Mouse (Mus musculus) hindbrain, embryonic 16.5 days (tissue): ENCODE results near the gene Zfp326. TPM values are rescaled to one million over a fixed set of nuclear protein-coding genes. Genes with fewer than 3 reads are reported as not detected.

Experiments used
- ATAC-seq: fragments of 200-750 bp; cut with Nextera tagmentation; 2 replicates; pipeline ENCODE4 v1.8.0; 2017; ENCODE audit warnings: moderate TSS enrichment, moderate library complexity
- H3K27ac ChIP-seq: fragments of 300-500 bp; sonication (generic); 2 replicates; pipeline ENCODE4 v1.5.1; 2014; ENCODE audit warnings: low read depth, mild to moderate bottlenecking, control low read depth, low read length, moderate library complexity
- H3K27me3 ChIP-seq: fragments of 300-500 bp; sonication (generic); replicated peaks from 2 replicates; pipeline ENCODE4 v1.6.1; 2014; ENCODE audit warnings: low read length; ENCODE audit not compliant: control insufficient read depth, insufficient read depth
- H3K36me3 ChIP-seq: fragments of 300-500 bp; sonication (generic); 2 replicates; pipeline ENCODE4 v1.6.1; 2014; ENCODE audit warnings: mild to moderate bottlenecking, low read length, moderate library complexity, mixed read lengths; ENCODE audit not compliant: control insufficient read depth, insufficient read depth
- H3K4me1 ChIP-seq: fragments of 300-500 bp; sonication (generic); 2 replicates; pipeline ENCODE4 v1.6.1; 2014; ENCODE audit warnings: low read depth, low read length; ENCODE audit not compliant: control insufficient read depth, insufficient read depth
- H3K4me2 ChIP-seq: fragments of 300-500 bp; sonication (generic); 2 replicates; pipeline ENCODE4 v1.6.1; 2014; ENCODE audit warnings: mild to moderate bottlenecking, low read length, control low read depth, moderate library complexity
- H3K4me3 ChIP-seq: fragments of 300-500 bp; sonication (generic); 2 replicates; pipeline ENCODE4 v1.5.1; 2014; ENCODE audit warnings: mild to moderate bottlenecking, low read length, control low read depth, moderate library complexity
- H3K9ac ChIP-seq: fragments of 300-500 bp; sonication (generic); 2 replicates; pipeline ENCODE4 v1.6.1; 2014; ENCODE audit warnings: low read depth, mild to moderate bottlenecking, control low read depth, low read length, moderate library complexity
- H3K9me3 ChIP-seq: fragments of 300-500 bp; sonication (generic); 2 replicates; pipeline ENCODE4 v1.6.1; 2014; ENCODE audit warnings: mild to moderate bottlenecking, low read length, moderate library complexity; ENCODE audit not compliant: control insufficient read depth
- WGBS: fragments of 180-500 bp; shearing (Covaris S2); extraction: QIAGEN DNeasy Blood & Tissue Kit; methylation state at CpG from one replicate; pipeline ENCODE4 v1.1.7; 2014; 5-methylcytosine and 5-hydroxymethylcytosine counted together
- polyA plus RNA-seq: library from polyadenylated mRNA; unstranded; fragments of >200 nt; fragmentation: Nextera tagmentation; extraction: Ambion mirVana; gene quantifications from 2 replicates; pipeline ENCODE4 v1.2.1, GENCODE M21; 2015

Zfp326 gene
- polyA plus RNA-seq, 1 experiment from 2014 or later, result 39.7 TPM

- no peak overlapping the region for H3K4me3 ChIP-seq
- no peak overlapping the region for H3K9ac ChIP-seq
- no peaks in the 10 kb centered on the region for H3K27me3 ChIP-seq
- no peaks in the 10 kb centered on the region for H3K36me3 ChIP-seq
- no peak overlapping the region for H3K27ac ChIP-seq
- WGBS, result 88% methylated on average over 10 of the region's 10 CpGs
- no peaks in the 10 kb centered on the region for H3K9me3 ChIP-seq
- H3K4me2 ChIP-seq, result no peak overlapping the region
- no peak for ATAC-seq
- no peaks in the 10 kb centered on the region for H3K4me1 ChIP-seq
Measured at GRCm38 (mm10) chr5:105844044-105844753, 32.2 kb upstream of the Zfp326 start.

DNA sequence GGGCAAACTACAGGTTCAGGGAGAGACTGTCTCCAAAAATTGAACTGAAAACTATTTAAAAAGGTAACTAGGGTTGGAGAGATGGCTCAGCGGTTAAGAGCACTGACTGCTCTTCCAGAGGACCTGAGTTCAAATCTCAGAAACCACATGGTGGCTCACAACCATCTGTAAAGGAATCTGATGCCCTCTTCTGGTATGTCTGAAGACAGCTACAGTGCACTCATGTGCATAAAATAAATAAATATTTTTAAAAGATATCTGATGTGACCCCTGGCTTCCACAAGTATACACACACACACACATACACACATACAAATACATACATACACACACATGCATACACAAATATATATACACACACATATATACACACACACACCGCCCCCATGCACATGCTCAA is 31.3 kb upstream of the Zfp326 start:
- no peak overlapping the region for H3K4me3 ChIP-seq
- H3K27ac ChIP-seq, result no peak overlapping the region
- 92% methylated on average over 2 of the region's 2 CpGs for WGBS
- H3K9ac ChIP-seq, result no peak overlapping the region
- no peak for ATAC-seq
- H3K4me1 ChIP-seq, result no peaks in the 10 kb centered on the region
- H3K36me3 ChIP-seq, result no peaks in the 10 kb centered on the region
- no peak overlapping the region for H3K4me2 ChIP-seq
- no peaks in the 10 kb centered on the region for H3K9me3 ChIP-seq
- H3K27me3 ChIP-seq, result no peaks in the 10 kb centered on the region

GRCm38 (mm10) chr5:105847726-105848125 is 28.6 kb upstream of the Zfp326 start:
- H3K27me3 ChIP-seq, result no peaks in the 10 kb centered on the region
- no peak for ATAC-seq
- H3K4me2 ChIP-seq, result no peak overlapping the region
- no peaks in the 10 kb centered on the region for H3K4me1 ChIP-seq
- no peak overlapping the region for H3K4me3 ChIP-seq
- H3K27ac ChIP-seq, result no peak overlapping the region
- 79% methylated on average over 8 of the region's 8 CpGs for WGBS
- no peak overlapping the region for H3K9ac ChIP-seq
- no peaks in the 10 kb centered on the region for H3K9me3 ChIP-seq
- no peaks in the 10 kb centered on the region for H3K36me3 ChIP-seq

DNA sequence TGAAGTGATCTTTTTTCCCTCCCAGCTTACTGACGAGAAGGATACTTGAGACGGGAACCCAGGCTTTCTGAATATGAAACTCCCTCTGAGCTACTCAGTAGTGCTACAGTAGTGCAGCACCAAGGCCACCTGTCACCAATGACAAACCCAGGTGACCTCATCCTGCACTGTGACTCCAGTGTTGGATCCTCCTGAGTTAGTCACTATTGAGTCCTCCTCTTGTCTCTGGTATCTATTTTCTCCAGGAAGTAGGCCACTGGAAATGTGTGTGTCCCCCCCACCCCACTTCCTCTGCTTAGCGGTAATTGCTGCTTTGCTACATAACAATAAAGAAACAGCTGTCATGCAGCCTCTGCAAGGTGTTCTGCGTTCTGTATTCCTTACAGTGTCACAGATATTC is 27.1 kb upstream of the Zfp326 start:
- no peaks in the 10 kb centered on the region for H3K4me1 ChIP-seq
- no peak overlapping the region for H3K4me3 ChIP-seq
- H3K9me3 ChIP-seq, result no peaks in the 10 kb centered on the region
- 70% methylated on average over 4 of the region's 4 CpGs for WGBS
- H3K9ac ChIP-seq, result no peak overlapping the region
- no peaks in the 10 kb centered on the region for H3K27me3 ChIP-seq
- no peaks in the 10 kb centered on the region for H3K36me3 ChIP-seq
- H3K27ac ChIP-seq, result no peak overlapping the region
- ATAC-seq, result no peak
- no peak overlapping the region for H3K4me2 ChIP-seq

DNA sequence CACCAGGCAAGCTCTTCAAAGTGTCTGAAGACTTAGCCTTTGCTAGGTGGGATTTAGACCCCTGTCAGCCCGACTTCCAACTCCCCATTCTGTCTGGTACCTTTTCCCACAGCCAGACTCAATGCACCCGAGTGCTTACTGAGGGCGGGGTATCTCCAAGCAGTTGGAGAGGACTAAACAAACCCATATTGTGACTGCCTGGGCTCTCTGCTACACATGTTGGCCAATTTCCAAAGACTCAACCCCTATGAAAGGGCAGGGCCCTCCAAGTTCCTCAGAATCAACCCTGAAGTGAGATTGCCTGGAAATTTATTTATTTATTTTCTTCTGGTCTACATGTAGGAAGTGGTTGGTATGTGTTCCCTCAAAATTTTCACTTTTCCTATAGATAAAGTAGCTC is 26.7 kb upstream of the Zfp326 start:
- Histone ChIP-seq H3K9me3 (no peaks in the 10 kb centered on the region), H3K9ac (no peak overlapping the region), H3K4me3 (no peak overlapping the region), H3K4me1 (no peaks in the 10 kb centered on the region), H3K27me3 (no peaks in the 10 kb centered on the region), H3K36me3 (no peaks in the 10 kb centered on the region), H3K4me2 (no peak overlapping the region), H3K27ac (no peak overlapping the region)
- 55% methylated on average over 3 of the region's 3 CpGs for WGBS
- no peak for ATAC-seq

GRCm38 (mm10) chr5:105853271-105853670 is 23.1 kb upstream of the Zfp326 start:
- no peaks in the 10 kb centered on the region for H3K9me3 ChIP-seq
- H3K4me2 ChIP-seq, result no peak overlapping the region
- WGBS, result 88% methylated on average over 9 of the region's 9 CpGs
- no peak for ATAC-seq
- no peak overlapping the region for H3K27ac ChIP-seq
- no peaks in the 10 kb centered on the region for H3K4me1 ChIP-seq
- no peaks in the 10 kb centered on the region for H3K36me3 ChIP-seq
- H3K4me3 ChIP-seq, result no peak overlapping the region
- no peak overlapping the region for H3K9ac ChIP-seq
- no peaks in the 10 kb centered on the region for H3K27me3 ChIP-seq

DNA sequence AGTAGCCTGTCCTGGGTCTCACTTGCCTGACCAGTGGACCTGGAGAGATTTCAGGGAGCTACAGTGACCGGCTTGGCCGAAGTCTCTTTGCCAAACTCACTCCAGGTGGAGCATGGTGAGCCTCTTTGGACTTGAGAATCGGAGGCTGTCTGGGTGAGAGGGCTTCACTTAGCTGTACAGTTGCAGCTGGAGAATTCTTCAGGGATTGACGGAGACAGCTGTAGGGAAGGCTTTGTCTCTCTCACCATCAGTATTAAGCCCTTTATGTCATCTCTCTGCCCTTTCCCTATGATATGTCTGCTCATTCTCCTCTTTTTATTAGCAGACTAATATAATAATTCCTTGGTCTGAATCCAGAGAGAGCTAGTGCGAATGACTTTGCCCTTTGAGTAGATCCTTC is 18.9 kb upstream of the Zfp326 start:
- Histone ChIP-seq H3K9me3 (no peaks in the 10 kb centered on the region), H3K36me3 (no peaks in the 10 kb centered on the region), H3K9ac (no peak overlapping the region), H3K4me3 (no peak overlapping the region), H3K27ac (no peak overlapping the region), H3K4me2 (no peak overlapping the region), H3K27me3 (no peaks in the 10 kb centered on the region), H3K4me1 (no peaks in the 10 kb centered on the region)
- 88% methylated on average over 5 of the region's 5 CpGs for WGBS
- no peak for ATAC-seq

DNA sequence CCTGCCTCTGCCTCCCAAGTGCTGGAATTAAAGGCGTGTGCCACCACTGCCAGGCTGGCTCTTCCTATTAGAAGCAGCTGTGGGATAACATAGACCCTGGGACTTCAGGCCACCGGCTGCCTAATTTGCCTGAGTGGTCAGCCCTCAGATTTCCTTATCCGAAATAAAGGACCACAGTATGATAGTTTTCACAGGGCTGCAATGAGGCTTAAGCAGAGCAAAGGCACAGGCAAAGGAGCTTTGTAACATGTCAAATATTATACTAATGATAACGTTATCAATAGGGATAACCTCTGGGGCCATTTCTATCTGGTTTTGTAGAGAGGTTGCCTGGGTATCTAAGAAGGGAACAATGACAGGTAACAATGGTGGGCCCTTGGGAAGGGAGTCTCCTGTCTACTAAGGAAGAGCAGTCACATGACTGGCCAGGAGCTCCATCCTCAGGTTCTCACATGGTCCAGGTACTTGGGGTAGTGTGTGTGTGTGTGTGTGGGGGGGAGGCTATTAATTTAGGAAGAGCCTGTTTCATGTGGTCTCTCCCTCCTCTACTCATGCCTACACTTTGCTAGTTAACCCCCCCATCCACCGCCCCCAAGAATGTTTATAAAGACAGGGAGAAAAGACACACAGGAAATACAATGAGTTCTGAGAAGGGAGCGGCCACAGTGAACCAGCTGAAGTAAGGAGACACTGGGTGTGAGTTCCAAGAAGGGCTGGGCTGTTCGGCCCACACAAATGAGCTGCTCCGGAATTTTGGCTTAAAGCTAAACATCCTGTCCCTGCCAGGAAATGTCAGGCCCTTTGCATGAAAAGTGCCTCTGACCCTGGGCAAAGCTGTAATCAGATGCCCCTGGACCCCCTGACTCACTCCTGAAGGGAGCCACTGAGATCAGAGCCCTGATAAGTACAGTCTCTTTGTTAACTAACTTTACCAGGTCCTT is 17.3 kb upstream of the Zfp326 start:
- no peaks in the 10 kb centered on the region for H3K27me3 ChIP-seq
- no peak for ATAC-seq
- WGBS, result 77% methylated on average over 8 of the region's 8 CpGs
- no peak overlapping the region for H3K27ac ChIP-seq
- H3K9me3 ChIP-seq, result no peaks in the 10 kb centered on the region
- no peaks in the 10 kb centered on the region for H3K4me1 ChIP-seq
- no peak overlapping the region for H3K4me3 ChIP-seq
- H3K9ac ChIP-seq, result no peak overlapping the region
- H3K36me3 ChIP-seq, result no peaks in the 10 kb centered on the region
- no peak overlapping the region for H3K4me2 ChIP-seq

GRCm38 (mm10) chr5:105859716-105860460 is 16.5 kb upstream of the Zfp326 start:
- H3K4me3 ChIP-seq, result no peak overlapping the region
- H3K36me3 ChIP-seq, result no peaks in the 10 kb centered on the region
- no peaks in the 10 kb centered on the region for H3K4me1 ChIP-seq
- no peak overlapping the region for H3K4me2 ChIP-seq
- no peaks in the 10 kb centered on the region for H3K9me3 ChIP-seq
- no peaks in the 10 kb centered on the region for H3K27me3 ChIP-seq
- H3K27ac ChIP-seq, result no peak overlapping the region
- H3K9ac ChIP-seq, result no peak overlapping the region
- WGBS, result 63% methylated on average over 11 of the region's 11 CpGs
- no peak for ATAC-seq
